Mouse (Mus musculus): ENCODE results near the gene Itih3.

DNA sequence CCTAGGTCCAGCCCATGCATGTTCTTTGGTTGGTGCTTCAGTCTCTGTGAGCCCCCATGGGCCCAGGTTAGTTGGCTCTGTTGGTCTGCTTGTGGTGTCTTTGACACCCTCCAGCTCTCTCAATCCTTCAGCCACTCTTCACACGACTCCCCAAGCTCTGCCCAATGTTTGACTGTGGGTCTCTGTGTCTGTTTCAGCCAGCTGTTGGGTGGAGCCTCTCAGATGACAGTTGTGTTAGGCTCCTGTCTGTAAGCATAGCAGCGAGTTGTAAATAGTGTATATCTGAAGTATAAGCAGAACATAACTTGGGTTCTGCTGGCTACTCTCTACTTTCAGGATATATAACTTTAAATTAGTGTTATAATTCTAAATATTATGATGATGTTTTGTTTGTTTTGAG is 35.0 kb upstream of the Itih3 start:
- TF ChIP-seq POLR2A (IDR thresholded peaks at IDR 0.05; ENCODE audit: control insufficient read depth, extremely low read depth, insufficient read depth, low read length, poor library complexity) (no peak), CTCF (IDR thresholded peaks at IDR 0.05; ENCODE audit: borderline replicate concordance, control insufficient read depth, extremely low read depth, insufficient read depth, low read length, poor library complexity) (no peak)
